Mouse (Mus musculus): Measurements from ENCODE around the gene Krtap5-2. TPM values are rescaled to one million over a fixed set of nuclear protein-coding genes. Genes with fewer than 3 reads are reported as not detected.
"Not testable (repeated sequence)": the region's sequence is repeated elsewhere in the genome, so short reads cannot be mapped to it uniquely, and the experiment has no call there.

Krtap5-2 gene
- polyA plus RNA-seq, 1 experiment: not detected

DNA sequence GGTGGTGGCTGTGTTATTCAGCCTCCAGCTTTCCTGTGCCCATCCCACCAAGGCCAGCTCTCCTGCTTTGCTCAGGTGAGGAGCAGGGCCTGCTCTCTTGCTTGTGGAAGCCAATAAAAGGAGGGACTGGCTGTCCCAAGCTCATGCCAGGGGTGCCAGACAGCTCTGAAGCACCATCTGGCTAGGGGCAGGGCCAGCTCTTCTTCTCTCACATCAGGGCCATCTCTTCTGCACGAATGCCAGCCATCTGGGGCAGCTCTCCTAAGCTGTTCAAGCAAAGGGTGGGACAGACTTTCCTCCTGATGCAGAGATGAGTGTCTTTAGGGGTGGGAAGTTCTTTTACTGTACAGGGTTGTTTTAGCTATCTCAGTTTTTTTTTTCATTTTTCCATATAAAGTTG is 5.2 kb upstream of the Krtap5-2 start:
- no peak overlapping the region for H3K4me3 ChIP-seq (ENCODE audit: insufficient read depth, low read depth, low read length)
- no peaks in the 10 kb centered on the region for H3K4me1 ChIP-seq (ENCODE audit: control insufficient read depth, insufficient read depth, low read length)
- 58% methylated on average over 1 of the region's 1 CpGs for WGBS
- no peak overlapping the region for H3K27ac ChIP-seq (ENCODE audit: insufficient read depth, low read depth, low read length)
- TF ChIP-seq POLR2A (IDR thresholded peaks at IDR 0.05; ENCODE audit: insufficient read depth, low read depth, low read length): no peak
- no peak for TF ChIP-seq CTCF (IDR thresholded peaks at IDR 0.05; ENCODE audit: insufficient read depth, low read depth, low read length)

DNA sequence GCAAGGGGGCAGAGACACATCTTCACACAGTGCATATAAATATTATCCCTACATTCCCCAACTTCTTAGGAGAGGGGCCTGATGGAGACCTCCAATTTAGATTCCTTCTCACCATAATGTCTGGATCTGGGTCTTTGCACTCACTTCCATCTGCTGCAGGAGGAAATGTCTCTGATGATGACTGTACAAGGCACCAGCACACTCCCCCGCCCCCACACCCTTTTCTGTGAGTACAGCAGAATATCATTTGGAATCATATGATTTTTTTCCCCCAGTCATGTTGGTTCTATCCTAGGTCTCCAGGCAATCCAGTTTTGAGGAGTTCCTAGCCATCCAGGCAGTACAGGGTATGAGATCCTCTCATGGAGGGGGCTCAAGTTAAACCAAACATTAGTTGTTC is 2.9 kb upstream of the Krtap5-2 start:
- H3K4me1 ChIP-seq (ENCODE audit: control insufficient read depth, insufficient read depth, low read length): no peaks in the 10 kb centered on the region
- no peak overlapping the region for H3K4me3 ChIP-seq (ENCODE audit: insufficient read depth, low read depth, low read length)
- TF ChIP-seq CTCF (IDR thresholded peaks at IDR 0.05; ENCODE audit: insufficient read depth, low read depth, low read length) (no peak), POLR2A (IDR thresholded peaks at IDR 0.05; ENCODE audit: insufficient read depth, low read depth, low read length) (no peak)
- no peak overlapping the region for H3K27ac ChIP-seq (ENCODE audit: insufficient read depth, low read depth, low read length)
- 94% methylated on average over 1 of the region's 1 CpGs for WGBS

DNA sequence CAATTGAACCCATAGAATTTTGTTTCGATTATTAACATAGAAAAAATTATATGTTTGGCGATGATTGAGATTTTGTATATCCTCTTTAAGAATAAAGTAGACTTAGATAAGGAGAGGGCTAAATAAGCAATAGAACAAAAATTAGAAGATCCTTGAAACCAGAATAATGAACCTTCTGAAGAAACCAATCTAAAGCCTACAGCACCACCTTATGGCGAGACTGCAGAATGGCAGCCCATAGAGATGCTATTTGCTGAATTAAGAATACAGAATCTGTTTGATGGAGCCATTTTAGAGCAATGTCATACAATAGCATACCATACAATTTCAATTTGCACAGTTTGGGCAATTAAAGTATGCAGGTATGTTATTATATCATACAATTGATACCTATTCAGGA is 6.0 kb downstream of the Krtap5-2 start:
- 59% methylated on average over 3 of the region's 3 CpGs for WGBS
- Histone ChIP-seq H3K4me1 (ENCODE audit: control insufficient read depth, insufficient read depth, low read length) (no peaks in the 10 kb centered on the region), H3K4me3 (ENCODE audit: insufficient read depth, low read depth, low read length) (no peak overlapping the region), H3K27ac (ENCODE audit: insufficient read depth, low read depth, low read length) (no peak overlapping the region)
- TF ChIP-seq POLR2A (IDR thresholded peaks at IDR 0.05; ENCODE audit: insufficient read depth, low read depth, low read length) (no peak), CTCF (IDR thresholded peaks at IDR 0.05; ENCODE audit: insufficient read depth, low read depth, low read length) (no peak)

- H3K4me3 ChIP-seq (ENCODE audit: insufficient read depth, low read depth, low read length); H3K4me1 ChIP-seq (ENCODE audit: control insufficient read depth, insufficient read depth, low read length); H3K27ac ChIP-seq (ENCODE audit: insufficient read depth, low read depth, low read length): not testable (repeated sequence)
Measured at GRCm38 (mm10) chr7:142165639-142166038, 10.2 kb downstream of the Krtap5-2 start, which contains the start of gene Gm4553. Gm4553 (minus strand) TSS chr7:142165739.

DNA sequence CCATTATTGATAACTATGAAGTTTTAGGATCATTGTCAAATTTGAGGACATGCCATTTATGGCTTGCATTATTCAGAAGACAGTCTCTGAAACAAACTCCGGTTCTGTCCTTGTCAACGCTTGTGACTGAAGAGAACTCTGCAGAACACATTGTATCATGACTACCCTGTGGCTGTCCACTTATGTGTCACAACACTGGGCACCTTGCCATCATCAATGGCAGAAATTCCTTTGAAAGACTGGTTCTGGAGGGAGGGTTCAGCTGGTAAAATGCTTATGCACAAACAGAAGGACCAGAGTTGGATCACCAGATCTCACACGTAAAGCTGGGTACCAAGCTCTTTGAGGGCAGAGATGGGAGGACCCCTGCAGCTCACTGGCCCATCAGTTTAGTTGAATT is 16.4 kb downstream of the Krtap5-2 start:
- Histone ChIP-seq H3K4me3 (ENCODE audit: insufficient read depth, low read depth, low read length) (no peak overlapping the region), H3K27ac (ENCODE audit: insufficient read depth, low read depth, low read length) (no peak overlapping the region), H3K4me1 (ENCODE audit: control insufficient read depth, insufficient read depth, low read length) (no peaks in the 10 kb centered on the region; the same call in 1 of the 2 replicates)
- 89% methylated on average over 3 of the region's 3 CpGs for WGBS
- TF ChIP-seq CTCF (IDR thresholded peaks at IDR 0.05; ENCODE audit: insufficient read depth, low read depth, low read length): no peak
- TF ChIP-seq POLR2A (IDR thresholded peaks at IDR 0.05; ENCODE audit: insufficient read depth, low read depth, low read length): no peak

GRCm38 (mm10) chr7:142157013-142157412 is 18.8 kb downstream of the Krtap5-2 start, which contains the start of gene Gm29735:
Gm29735 (minus strand) TSS chr7:142157113.
- WGBS: 42% methylated on average over 2 of the region's 2 CpGs
- not testable (repeated sequence) for H3K4me1 ChIP-seq (ENCODE audit: control insufficient read depth, insufficient read depth, low read length); H3K27ac ChIP-seq (ENCODE audit: insufficient read depth, low read depth, low read length); H3K4me3 ChIP-seq (ENCODE audit: insufficient read depth, low read depth, low read length)

GRCm38 (mm10) chr7:142155308-142155707 is 20.5 kb downstream of the Krtap5-2 start:
- Histone ChIP-seq H3K4me3 (ENCODE audit: insufficient read depth, low read depth, low read length) (no peak overlapping the region), H3K27ac (ENCODE audit: insufficient read depth, low read depth, low read length) (no peak overlapping the region), H3K4me1 (ENCODE audit: control insufficient read depth, insufficient read depth, low read length) (no peaks in the 10 kb centered on the region; the same call in 1 of the 2 replicates)
- 59% methylated on average over 1 of the region's 1 CpGs for WGBS
- TF ChIP-seq POLR2A (IDR thresholded peaks at IDR 0.05; ENCODE audit: insufficient read depth, low read depth, low read length) (no peak), CTCF (IDR thresholded peaks at IDR 0.05; ENCODE audit: insufficient read depth, low read depth, low read length) (no peak)

- 88% methylated on average over 4 of the region's 4 CpGs for WGBS
- no peaks in the 10 kb centered on the region; the same call in 1 of the 2 replicates for H3K4me1 ChIP-seq (ENCODE audit: control insufficient read depth, insufficient read depth, low read length)
- H3K4me3 ChIP-seq (ENCODE audit: insufficient read depth, low read depth, low read length): no peak overlapping the region
- H3K27ac ChIP-seq (ENCODE audit: insufficient read depth, low read depth, low read length): no peak overlapping the region
- no peak for TF ChIP-seq POLR2A (IDR thresholded peaks at IDR 0.05; ENCODE audit: insufficient read depth, low read depth, low read length)
- TF ChIP-seq CTCF (IDR thresholded peaks at IDR 0.05; ENCODE audit: insufficient read depth, low read depth, low read length): no peak
Measured at GRCm38 (mm10) chr7:142152191-142152590, 23.6 kb downstream of the Krtap5-2 start.

DNA sequence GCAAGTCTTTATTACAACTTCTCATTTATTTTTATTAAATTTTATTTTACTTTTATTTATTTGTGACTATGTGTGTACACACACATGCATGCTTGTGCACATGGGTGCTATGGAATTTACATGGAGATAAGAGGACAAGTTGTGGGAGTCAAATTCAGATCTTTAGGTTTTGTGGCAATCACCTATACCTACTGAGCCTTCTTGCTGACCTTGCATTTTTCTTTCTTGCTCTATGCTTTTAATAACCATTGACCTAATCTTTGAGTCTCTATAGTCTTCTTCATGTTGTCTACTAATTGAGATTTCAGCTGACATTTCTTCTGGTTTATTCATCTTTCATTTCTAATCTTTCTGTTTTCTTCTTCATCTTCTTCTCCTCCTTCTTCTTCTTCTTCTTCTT is 27.2 kb downstream of the Krtap5-2 start:
- H3K4me3 ChIP-seq (ENCODE audit: insufficient read depth, low read depth, low read length): no peak overlapping the region
- no peak for TF ChIP-seq POLR2A (IDR thresholded peaks at IDR 0.05; ENCODE audit: insufficient read depth, low read depth, low read length)
- H3K4me1 ChIP-seq (ENCODE audit: control insufficient read depth, insufficient read depth, low read length): no peaks in the 10 kb centered on the region
- H3K27ac ChIP-seq (ENCODE audit: insufficient read depth, low read depth, low read length): no peak overlapping the region

GRCm38 (mm10) chr7:142146033-142146432 is 29.8 kb downstream of the Krtap5-2 start:
- Histone ChIP-seq H3K4me3 (ENCODE audit: insufficient read depth, low read depth, low read length) (no peak overlapping the region), H3K4me1 (ENCODE audit: control insufficient read depth, insufficient read depth, low read length) (no peaks in the 10 kb centered on the region), H3K27ac (ENCODE audit: insufficient read depth, low read depth, low read length) (no peak overlapping the region)
- 6% methylated on average over 1 of the region's 1 CpGs for WGBS
- TF ChIP-seq CTCF (IDR thresholded peaks at IDR 0.05; ENCODE audit: insufficient read depth, low read depth, low read length) (no peak), POLR2A (IDR thresholded peaks at IDR 0.05; ENCODE audit: insufficient read depth, low read depth, low read length) (no peak)

Measured in olfactory bulb, adult 2 months (tissue).